Mouse (Mus musculus) layer of hippocampus, postnatal 36 days (tissue): ENCODE data around the gene Map6. TPM values are rescaled to one million over a fixed set of nuclear protein-coding genes. Genes with fewer than 3 reads are reported as not detected.

ENCODE experiments used
- DNase-seq, 2 experiments: peaks; one replicate each; pipeline ENCODE4 v3.0.0; 2022
- total RNA-seq, 2 experiments: library from RNA; stranded (reverse); gene quantifications; 2 replicates each; pipeline ENCODE4 v1.2.3; 2021

Map6 gene
- total RNA-seq, 2 experiments from 2014 or later = 102 to 105 TPM

DNA sequence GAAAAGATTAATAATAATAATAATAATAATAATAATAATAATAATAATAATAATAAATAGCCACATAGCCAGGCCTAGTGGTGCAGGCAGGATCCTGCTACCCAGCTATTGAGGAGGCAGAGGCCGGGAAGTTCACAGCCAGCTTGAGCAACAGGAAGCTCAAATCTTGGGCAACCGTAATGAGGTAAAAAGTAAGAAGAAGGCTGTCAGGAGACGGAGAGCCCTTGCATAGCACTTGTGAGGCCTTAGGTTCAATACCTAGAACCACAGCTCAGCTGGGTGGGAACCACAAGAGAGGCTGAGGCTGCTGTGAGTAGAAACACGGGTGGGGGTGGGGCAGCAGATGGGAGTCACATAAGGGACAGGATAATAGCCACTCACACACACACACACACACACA, 47.3 kb downstream of the Map6 start:
- DNase-seq = no peak

DNA sequence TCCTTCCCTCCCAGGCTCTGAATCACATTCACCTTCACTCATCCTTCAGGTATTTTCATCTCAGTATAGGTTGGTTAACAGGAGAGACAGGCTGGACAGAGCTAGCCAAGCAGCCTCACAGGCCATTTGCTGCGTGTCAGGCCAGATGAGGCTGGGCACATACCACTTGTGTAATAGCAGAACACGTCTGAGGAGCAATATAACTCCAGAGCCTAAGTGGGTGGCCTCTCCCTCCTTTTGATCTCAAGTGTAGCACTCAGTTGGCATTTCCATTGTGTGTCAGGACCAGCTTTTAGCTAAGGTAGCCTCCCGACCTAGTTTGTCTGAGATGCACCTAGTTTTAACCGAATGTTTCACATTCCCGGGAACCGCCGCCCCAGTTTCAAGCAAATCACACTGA, 49.0 kb downstream of the Map6 start:
- no peak for DNase-seq

DNA sequence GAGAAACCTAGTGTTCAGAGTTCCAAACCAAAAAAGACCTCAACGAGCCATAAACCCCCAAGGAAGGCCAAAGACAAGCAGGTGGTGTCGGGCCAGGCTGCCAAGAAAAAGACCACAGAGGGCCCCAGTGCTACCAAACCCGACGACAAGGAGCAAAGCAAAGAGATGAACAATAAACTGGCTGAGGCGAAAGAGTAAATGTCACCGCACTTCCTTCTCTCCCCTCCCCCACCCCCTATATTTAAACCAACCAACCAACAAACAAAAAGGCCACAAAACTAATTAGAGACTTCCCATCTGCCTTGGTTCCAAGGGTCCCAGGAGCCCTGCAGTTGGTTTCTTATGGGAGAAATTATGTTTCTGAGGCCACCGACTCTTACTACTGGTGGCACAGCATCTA, 50.2 kb downstream of the Map6 start:
- no peak for DNase-seq

DNA sequence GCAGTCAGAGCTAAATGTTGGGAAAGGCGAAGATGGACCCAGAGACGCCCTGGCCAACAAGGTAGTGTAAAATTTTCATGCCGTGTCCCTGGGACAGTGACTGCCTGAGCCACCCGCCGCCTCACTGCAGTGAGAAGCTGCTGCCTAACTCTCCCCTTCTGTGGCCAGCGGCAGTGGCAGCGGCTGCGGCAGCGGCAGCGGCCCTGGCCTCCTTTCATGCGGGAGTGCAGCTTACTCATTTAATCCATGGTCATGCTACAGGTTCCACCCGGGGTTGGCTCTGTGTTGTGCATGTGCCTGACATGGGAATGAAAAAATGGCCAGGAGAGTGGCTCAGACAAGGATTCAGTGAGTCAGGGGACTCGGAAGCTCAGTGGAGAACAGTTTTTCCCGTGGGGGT, 53.3 kb downstream of the Map6 start:
- no peak for DNase-seq

DNA sequence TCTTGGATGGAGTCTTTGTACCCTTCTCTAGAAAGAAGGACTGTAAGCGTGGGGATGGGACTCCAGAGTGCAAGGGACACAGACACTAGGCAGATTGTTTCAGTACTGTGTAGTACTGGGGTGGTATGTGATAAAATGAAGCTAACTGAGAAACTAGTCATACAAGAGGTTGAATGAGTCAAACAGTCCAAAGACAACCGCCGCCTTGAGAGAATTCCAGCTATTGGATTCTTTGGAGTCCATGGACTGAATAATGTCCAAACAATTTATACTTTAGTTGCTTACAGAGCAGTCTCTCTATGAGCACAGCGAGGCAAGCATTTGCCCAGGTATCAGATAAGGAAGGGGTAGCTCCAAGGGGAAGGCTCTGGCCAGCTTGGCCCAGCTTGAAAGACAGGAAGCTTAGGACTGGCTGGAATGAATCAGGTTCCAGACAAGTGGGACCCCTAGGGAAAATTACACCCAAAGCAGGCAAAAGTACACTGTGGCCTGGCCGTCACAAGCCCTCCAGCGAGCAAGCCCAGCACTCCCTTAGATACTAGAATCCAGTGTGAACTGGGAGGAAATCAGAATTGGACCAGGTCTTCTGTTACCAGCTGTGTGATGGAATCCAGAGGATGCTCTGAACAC, 55.6 kb downstream of the Map6 start:
- DNase-seq = no peak

DNA sequence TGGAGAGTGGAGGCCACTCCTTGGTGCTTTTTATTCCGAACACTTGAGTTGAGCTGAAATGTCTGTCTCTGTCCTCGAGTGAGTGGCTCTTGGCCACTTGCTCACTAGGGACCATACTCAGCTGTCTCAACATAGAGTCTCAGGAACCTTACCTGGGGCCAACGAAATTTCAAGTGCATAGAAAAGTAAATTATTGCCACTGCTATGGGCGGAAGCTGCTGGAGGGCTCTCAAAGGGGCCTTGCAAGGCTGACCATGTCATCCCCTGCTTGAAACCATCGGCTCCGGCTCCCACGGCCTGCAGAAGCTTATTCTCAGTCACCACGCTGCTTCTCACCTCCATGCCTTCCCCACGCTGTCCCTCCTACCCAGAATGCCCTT, 56.1 kb downstream of the Map6 start:
- DNase-seq = no peak

DNA sequence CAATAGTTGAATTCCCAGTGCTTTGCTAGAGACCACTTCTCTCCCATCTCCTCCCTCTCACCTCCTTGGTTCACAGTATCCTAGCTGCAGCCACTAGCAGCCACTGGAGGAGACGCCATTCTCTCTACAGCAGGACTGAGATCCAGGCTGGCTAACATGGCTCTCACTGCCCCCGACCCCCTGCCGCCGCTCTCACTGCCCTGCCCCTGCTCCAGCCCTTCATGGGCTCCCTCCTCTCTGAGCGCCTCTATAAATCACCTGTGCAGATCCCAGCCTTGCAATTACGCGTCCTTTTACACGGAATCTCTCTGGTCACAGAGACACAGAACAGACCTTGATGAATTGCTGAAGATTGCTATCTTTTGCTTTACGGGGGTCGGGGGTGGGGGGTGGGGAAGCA, 57.6 kb downstream of the Map6 start:
- no peak for DNase-seq

DNA sequence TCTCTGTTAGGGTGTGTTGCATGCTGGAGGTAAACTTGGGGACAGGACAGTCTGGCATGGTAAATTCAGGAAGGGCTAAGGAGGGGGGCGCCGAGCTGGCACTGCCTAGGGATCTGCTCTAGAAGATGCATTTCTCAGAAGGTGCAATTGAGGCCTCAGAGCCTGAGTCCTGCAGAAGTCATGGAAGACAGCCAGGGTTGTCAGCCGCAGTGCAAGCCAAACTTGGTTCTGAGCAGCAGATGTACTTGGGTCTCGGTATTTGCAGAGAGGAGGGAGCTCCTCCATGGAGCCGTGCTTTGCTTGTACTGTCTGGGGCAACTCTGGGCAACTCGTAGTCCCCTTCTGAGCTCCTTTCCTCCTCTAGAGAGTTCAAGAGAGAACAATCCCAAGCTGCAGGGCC, 58.9 kb downstream of the Map6 start:
- no peak for DNase-seq

DNA sequence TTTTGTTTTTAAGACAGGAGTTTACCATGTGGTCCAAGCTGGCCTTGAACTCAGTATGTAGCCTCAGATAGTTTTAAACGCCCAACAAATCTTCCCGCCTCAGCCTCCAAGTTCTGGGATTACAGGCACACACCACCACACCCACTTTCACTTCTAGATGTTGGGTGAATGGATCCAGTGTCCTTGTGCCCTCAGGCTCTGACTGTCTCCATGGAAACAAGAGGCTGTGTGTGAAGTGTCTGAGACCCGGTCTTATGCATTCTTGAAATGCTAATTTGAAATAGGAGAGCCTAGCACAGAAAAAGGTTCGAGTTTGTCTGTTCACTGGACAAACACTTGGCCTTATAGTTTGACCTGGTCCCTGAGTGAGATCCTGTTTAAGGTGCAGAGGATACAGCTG, 61.6 kb downstream of the Map6 start:
- DNase-seq = no peak

DNA sequence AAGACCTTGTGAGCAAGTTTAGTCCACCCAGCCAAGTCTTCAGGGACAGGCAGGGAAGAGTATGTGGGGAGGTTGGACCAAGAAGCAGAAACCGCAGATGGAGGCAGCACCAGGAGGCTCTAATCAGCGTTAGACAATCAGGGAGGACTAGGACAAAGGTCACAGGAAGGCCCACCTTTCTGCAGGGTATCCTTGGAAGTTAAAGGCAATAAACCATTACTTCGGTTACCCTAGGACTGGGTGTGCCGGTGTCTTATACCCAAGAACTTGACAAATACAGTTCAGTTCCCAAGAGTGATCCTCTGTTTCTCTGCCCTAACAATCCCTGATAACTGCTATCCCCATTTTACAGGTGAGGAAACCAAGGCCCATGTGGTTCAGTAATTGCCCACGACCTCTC, 62.8 kb downstream of the Map6 start:
- DNase-seq = no peak

DNA sequence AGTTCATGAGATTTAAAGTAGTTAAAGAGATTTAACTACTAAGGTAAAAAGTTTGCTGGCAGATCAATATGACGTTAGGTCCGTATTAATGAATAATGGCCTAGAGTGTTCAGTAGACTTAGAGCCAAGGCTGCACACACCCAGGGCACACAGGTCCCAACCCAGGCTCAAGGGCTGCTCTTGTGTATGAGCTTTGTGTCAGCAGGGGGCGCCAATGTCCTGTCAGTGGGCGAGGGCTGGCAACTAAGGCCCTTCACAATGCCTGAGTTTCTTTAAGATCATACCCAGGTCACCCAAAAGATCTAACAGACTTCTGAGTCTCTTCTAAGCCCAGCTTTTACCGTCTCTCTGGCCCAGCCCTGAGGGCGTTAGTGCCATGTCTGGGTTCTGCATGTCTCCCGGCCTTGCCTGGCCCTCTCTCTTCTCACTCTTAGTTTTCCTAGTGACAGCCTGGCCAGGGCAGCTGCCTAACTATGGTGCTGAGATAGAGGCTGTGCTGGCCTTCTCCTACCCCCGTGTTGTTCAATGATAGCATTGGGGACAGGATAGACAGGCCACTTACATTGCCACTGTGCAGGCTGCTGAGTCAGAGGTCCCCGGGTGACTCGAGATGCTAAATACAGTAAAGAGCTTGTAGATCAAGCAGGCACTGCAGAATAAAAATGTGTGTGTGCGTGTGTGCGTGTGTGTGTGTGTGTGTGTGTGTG, 65.7 kb downstream of the Map6 start:
- DNase-seq = peak; percentile 63 to 66

DNA sequence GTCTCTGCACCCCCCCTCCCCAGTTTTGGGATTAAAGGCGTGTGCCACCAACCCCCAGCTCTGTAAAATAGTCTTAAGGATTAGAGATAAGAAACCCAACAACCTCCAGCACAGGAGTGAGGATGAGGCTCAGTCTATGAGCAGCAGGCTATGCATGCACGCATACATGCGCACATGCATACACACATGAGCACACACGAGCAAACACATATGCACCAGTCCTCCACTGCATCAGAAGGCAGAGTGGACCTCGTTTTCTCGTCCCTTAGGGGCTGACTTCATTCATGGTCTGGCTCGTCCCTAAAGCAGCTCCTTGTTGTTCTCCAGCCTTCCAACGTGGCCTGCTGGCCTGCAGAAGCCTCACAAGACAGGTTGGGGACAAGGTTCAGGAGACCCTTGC, 73.5 kb downstream of the Map6 start:
- DNase-seq = no peak

DNA sequence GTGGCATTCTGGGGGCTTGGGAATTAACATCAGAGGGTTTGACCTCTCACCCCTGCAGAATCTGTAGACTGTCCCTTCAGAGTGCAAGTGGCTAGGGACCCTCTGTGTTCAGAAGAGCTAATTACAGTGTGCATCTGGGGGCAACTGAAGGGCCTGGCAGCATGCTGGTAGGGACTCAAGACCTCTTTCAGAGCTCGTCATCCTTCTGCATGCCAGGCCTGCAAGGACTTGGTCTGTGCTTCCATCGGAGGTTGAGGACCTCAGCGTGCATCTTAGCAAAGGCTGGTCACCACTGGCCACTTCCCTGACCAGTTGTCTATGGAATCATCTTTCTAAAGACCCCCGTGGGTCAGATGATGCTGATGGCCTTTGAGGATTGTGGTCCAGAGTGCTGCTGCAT, 76.3 kb downstream of the Map6 start:
- no peak for DNase-seq

DNA sequence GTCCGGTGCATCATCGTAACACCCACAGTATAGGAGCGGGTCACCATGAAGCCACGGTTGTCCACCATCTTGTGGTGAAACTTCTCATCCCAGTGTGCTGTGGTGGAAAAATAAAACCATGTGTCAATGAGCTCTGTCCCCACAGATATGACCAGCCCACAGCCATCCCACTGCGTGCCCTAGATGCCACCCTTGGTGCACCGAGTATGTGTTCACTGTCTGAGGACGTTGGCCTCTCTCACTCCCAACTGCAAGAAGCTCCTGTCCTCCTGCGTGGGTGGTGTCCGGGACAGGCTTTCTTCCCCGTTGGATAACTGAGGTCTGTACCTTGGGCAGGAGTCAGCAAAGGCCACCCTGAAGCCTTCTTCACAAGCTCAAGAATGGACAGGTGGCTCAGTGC, 80.0 kb downstream of the Map6 start:
- DNase-seq = no peak

DNA sequence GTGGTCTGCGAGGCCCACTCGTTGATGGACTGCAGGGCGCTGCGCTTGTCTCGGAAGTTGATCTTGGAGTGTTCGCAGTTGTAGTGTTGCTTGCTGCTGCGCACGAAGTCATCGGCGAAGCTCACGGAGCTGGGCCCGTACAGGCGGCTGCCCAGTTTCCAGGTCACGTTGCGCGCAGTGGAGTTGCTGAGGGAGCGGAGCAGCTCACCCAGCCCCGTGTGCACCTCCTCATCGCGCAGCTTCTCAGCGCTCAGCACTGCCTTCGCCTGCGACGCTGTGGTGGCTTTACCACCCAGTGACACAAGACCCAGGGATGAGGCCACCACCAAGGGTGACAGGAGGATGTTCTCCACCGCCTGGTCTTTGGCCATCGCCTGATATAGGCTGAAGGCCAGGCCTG, 81.6 kb downstream of the Map6 start:
- DNase-seq = no peak

DNA sequence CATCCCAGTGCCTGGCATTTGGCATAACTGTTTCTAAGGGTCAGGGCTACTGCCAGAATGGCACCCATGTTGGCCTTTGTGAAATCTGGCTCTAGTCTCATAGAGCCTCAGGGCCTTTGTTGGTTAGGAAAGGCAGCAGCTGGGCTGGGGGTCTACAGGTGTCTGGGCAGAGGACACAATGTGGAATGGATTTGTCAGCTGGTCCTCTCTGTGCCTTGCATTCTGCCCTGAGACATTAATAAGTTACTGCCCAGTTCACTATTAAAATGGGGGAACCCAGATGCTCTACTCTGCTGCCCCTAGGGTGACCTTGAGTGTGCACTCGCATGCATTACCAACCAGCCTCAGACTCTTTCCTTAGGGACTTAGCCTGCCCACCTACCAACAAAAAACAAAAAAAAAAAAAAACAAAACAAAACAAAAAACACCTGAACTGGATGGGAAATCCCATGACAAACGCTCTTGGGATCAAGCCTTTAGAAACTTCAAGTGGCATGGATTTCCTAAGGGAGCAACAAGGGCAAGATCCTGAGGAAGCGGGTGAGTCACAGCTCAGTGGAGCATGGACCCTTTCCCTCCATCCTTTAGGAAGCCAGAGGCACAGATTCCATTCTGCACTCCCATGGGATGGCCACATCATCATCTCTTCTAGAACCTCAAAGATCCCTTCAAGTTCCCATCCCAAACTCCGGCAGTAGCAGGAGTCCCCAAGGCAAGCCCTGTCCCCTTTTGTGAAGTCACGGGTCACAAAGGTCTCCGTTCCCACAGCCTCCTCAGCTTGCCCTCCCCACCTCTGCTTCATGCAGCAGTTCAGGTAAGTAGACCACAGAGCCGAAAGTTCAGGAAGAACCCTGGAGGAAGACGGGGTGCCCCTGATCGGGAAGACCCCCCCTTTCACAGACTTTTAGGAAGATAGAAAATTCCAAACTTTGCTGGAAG, 82.8 kb downstream of the Map6 start:
- no peak for DNase-seq

DNA sequence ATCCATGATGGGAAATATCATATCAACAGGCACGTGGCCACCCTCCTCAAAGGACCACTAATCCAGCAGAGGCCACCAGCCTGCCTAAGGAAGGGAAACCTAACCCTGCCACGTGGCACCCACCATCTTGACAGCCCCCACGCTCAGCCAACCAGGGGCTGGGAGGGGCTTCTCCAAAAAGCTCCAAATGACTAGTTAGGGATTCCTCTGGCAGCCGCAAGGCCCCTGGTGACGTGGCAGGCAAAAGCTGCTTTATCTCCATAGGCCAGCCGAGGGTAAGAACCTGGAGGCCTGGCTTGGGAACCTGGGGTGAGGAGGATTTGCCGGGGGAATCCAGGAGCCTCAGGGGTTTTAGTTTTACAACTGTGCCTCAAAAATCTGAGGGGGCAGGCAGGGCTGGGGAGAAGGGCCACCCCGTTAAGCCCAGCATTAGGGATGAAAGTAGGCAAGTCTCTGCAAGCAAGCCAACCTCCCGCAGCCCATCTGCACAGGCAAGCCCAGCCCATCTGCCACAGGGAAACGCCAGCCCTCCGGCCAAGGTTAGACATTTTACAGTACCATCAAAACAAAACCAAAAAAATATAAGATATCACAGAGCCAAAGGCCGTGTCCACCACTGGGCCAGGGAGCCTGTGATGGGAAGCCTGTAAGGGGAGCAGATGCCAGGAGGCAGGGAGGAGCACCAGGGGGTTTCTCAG, 84.0 kb downstream of the Map6 start:
- DNase-seq = no peak

DNA sequence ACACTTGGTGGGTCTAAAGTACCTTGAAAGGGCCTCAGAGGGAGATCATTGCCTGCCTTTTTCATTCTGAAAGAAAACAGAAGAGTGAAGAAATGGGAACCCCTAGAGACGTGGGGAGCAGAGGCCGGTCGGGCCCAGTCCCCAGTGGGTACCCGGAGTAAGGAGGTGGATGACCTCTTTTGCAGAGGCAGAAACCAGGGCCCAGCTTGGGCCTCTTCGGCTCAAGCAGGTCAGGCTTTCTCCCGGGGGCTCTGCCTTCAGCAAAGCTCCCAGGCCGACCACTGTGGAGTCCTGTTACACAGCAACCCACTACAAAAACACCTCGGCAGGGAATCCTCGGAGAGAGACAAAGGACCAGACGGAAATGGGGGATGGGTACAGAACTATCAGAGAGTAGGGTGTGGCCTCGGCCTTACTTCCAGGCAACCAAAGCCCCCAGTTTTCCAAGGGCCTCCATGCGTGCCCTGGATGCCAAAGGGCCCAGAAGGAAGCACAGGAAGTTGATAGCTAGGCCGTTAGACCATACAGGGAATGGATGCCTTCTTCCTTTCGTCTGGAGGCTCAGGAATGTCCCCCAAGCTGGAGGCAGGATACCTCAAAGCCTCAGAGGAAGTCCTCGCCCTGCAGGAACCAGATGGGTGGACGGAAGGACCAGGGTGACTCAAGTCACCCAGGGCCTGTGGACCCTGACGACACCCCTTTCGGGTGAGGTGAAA, 84.7 kb downstream of the Map6 start:
- no peak for DNase-seq

DNA sequence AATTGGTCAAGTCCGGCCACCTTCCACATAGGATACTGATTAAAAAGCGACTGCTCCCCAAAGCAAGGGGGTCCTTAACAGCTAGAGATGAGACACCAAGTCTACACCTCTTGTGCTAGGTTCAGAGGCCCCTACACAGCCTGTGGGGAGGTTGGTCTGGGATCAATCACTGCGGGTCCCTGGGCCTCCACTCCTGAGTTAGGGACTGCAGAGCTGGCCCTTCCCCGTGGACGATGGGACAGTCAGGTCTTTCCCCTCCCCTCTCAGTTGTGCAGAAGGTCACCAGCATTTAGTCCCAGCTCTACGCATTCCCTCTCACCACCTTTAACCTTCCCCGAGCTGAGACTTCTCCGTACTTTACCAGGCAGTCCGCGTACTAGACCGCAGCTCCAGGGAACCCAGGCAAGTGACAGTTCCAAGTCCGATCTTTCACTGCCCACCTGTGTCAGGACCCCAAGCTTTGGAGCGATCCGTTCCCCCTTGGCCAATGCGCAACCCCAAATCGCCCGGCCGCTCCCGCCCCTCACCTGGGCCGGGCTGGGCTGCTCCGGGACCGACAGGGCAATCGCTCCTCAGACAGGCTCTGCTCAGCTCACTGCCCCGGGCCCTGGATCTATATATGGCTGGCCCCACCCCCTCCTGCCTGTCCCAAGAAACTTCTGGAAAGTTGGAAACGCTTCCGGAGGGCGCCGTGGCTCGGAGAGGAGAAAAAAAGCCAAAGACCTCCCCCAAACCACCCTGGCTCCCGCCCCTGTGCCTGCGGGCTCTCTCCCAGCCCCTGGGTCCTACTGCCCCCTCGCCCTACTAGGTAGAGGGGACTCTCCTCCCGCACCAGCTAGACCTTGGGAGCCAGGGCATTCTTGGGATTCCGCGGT, 85.5 kb downstream of the Map6 start, which contains the start of gene Serpinh1:
Serpinh1 (minus strand) TSS at position 714 of the 875 bp plus-strand sequence.
- peak in 1 of 2 experiments; percentile 45 for DNase-seq

DNA sequence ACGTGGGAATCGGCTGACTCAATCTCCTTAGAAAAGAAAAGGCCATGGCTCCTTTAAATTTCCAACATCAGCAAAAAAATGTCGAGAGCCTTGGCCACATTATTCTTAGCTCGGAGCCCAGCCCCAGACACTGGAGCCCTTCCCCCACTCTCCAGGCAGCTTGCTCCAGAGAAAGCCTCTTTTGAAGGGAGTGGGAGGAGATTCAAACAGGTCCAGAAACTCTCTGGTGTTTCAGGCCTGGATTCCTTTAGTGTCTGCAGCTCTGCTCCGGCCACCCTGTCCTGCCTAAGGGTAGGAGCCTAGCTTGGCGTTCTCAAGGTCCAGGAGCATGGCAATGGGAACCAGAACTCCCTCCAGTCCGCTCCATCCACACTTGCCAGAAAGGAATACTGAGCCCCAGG, 88.5 kb downstream of the Map6 start:
- peak; percentile 59 to 68 for DNase-seq
